Mouse (Mus musculus) ES-E14 (cell line): Measurements from ENCODE around the gene Cdhr2. TPM values are rescaled to one million over a fixed set of nuclear protein-coding genes. Genes with fewer than 3 reads are reported as not detected.

Experiments used
- DNase-seq: peaks from one replicate; pipeline ENCODE4 v3.0.0-alpha.2; 2013; ENCODE audit warnings: low read depth, low spot score
- H3K27ac ChIP-seq: 2 replicates; pipeline ENCODE4 v1.5.1; 2012; ENCODE audit warnings: low read depth, mild to moderate bottlenecking, low read length, moderate library complexity, mixed read lengths; ENCODE audit not compliant: poor library complexity, insufficient read depth, severe bottlenecking
- H3K36me3 ChIP-seq: 2 replicates; pipeline ENCODE4 v1.6.1; 2012; ENCODE audit warnings: mild to moderate bottlenecking, low read length, moderate library complexity, mixed read lengths; ENCODE audit not compliant: control insufficient read depth, poor library complexity, insufficient read depth, severe bottlenecking
- H3K4me1 ChIP-seq, 2 experiments: fragments of 150-350 bp in 1 of 2; sonication (generic) in 1 of 2; 2 replicates each; pipeline ENCODE4 v1.6.1; 2012; ENCODE audit warnings: low read length in 2 of 2, mild to moderate bottlenecking in 1 of 2, mixed read lengths in 1 of 2; ENCODE audit not compliant: control insufficient read depth in 2 of 2, insufficient read depth in 2 of 2, poor library complexity in 1 of 2
- H3K4me3 ChIP-seq, 2 experiments: fragments of 150-350 bp in 1 of 2; sonication (generic) in 1 of 2; 2 replicates each; pipeline ENCODE4 v1.5.1; 2012; ENCODE audit warnings: low read length in 2 of 2, low read depth in 1 of 2, mild to moderate bottlenecking in 1 of 2, mixed read lengths in 1 of 2; ENCODE audit not compliant: insufficient read depth in 1 of 2, poor library complexity in 1 of 2, severe bottlenecking in 1 of 2
- H3K9ac ChIP-seq: 2 replicates; pipeline ENCODE4 v1.6.1; 2012; ENCODE audit warnings: low read depth, mild to moderate bottlenecking, low read length, mixed read lengths; ENCODE audit not compliant: poor library complexity, insufficient read depth, severe bottlenecking
- H3K9me3 ChIP-seq: fragments of 150-350 bp; sonication (generic); 2 replicates; pipeline ENCODE4 v1.6.1; 2012; ENCODE audit warnings: low read depth, mild to moderate bottlenecking, low read length; ENCODE audit not compliant: control insufficient read depth, insufficient read depth
- CHD2 ChIP-seq: IDR thresholded peaks from 2 replicates; pipeline ENCODE4 v1.6.1; 2014; ENCODE audit warnings: mild to moderate bottlenecking, low read depth, low read length, inconsistent platforms
- HCFC1 ChIP-seq: IDR thresholded peaks from 2 replicates; pipeline ENCODE4 v1.6.1; 2012; ENCODE audit warnings: low read length, inconsistent platforms, borderline replicate concordance; ENCODE audit not compliant: insufficient read depth
- MAFK ChIP-seq: IDR thresholded peaks from 2 replicates; pipeline ENCODE4 v1.6.1; 2014; ENCODE audit warnings: mild to moderate bottlenecking, low read depth, low read length, inconsistent platforms; ENCODE audit not compliant: insufficient read depth
- ZC3H11A ChIP-seq: IDR thresholded peaks from 2 replicates; pipeline ENCODE4 v1.6.1; 2012; ENCODE audit warnings: low read depth, mild to moderate bottlenecking, inconsistent platforms, low read length, borderline replicate concordance
- ZNF384 ChIP-seq: IDR thresholded peaks from 2 replicates; pipeline ENCODE4 v1.6.1; 2012; ENCODE audit warnings: low read depth, low read length, inconsistent platforms
- in situ Hi-C, 2 experiments: fragments of 600-800 bp; cut with MboI; formaldehyde crosslinking; loops; one replicate each; pipeline ENCODE4 v1.15.1; 2025; ENCODE audit warnings: low sequenced_read_pairs in 2 of 2, inconsistent platforms in 1 of 2; ENCODE audit not compliant: unreplicated experiment in 2 of 2
- total RNA-seq: library from RNA; depleted of rRNA; stranded (reverse); fragments of 300-350 nt; gene quantifications from 2 replicates; pipeline ENCODE4 v1.2.3, GENCODE M21; 2012

Gene Cdhr2
- total RNA-seq, 1 experiment, result 0.31 TPM

GRCm38 (mm10) chr13:54723143-54723542 lies 21.9 kb downstream of the Cdhr2 start:
- Histone ChIP-seq H3K9me3 (no peaks in the 10 kb centered on the region), H3K36me3 (no peaks in the 10 kb centered on the region), H3K9ac (no peak overlapping the region), H3K4me3 (no peak overlapping the region), H3K4me1 (no peaks in the 10 kb centered on the region), H3K27ac (no peak overlapping the region)
- no peak for DNase-seq
- in situ Hi-C loops, result no loop called here
- TF ChIP-seq CHD2 (no peak), HCFC1 (no peak), MAFK (no peak), ZC3H11A (no peak), ZNF384 (no peak)

DNA sequence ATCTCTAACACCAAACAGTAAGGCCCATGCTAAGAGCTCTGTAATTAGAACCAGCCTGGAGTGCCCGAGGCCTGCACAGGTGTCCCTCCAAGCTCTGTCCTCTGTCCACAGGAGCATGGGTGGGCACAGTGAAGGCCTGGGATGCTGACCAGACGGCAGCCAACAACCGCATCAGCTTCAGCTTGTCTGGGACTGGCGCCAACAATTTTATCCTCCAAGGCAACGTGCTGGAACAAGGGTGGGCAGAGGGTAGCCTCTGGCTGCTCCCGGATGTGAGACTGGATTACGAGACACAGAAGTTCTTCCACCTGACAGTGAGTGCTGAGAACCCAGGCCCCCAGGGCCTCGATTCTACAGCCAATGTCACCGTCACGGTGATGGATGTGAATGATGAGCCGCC lies 24.9 kb downstream of the Cdhr2 start:
- in situ Hi-C loops, result no loop called here
- no peak for DNase-seq

DNA sequence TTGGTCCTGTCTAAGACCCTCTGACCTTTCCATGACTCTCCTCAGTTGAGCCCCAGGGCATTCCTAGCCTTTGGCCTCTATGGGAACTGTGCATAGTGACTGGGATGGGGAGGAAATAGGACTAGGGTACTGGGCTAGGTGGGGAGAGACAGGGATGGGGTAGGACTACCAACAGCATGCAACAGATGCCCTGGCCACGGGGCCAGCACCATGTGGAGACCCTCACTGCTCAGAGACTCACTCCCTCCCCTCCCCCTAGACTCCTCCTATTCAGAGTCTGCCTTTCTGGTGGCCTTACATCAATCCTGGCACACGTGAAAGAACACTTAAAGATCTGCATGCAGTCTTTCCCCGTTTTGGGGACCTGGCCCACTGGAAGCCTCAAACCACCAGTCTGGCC lies 35.7 kb downstream of the Cdhr2 start:
- in situ Hi-C loops, result no loop called here
- H3K4me1 ChIP-seq, result 0 out of 4 replicates have a peak, but pooled peaks cover 0 to 4% of the 10 kb centered on the region in 2 experiments
- H3K4me3 ChIP-seq, result peak overlapping the region in 1 of 2 experiments; percentile 74; a peak in 2 of 4 replicates
- no peak for DNase-seq
- H3K27ac ChIP-seq, result no peak overlapping the region
- no peaks in the 10 kb centered on the region for H3K36me3 ChIP-seq
- no peak for TF ChIP-seq HCFC1
- no peak for TF ChIP-seq MAFK
- no peak for TF ChIP-seq ZNF384
- no peak for TF ChIP-seq CHD2
- TF ChIP-seq ZC3H11A, result no peak
- H3K9me3 ChIP-seq, result no peaks in the 10 kb centered on the region
- no peak overlapping the region; the same call in 1 of the 2 replicates for H3K9ac ChIP-seq

More for the DNA sequence above, 24.9 kb downstream of the Cdhr2 start:
- H3K9me3 ChIP-seq, result no peaks in the 10 kb centered on the region
- H3K36me3 ChIP-seq, result no peaks in the 10 kb centered on the region
- H3K9ac ChIP-seq, result no peak overlapping the region
- no peak for TF ChIP-seq MAFK
- TF ChIP-seq CHD2, result no peak
- TF ChIP-seq HCFC1, result no peak
- no peak for TF ChIP-seq ZC3H11A
- no peak for TF ChIP-seq ZNF384
- H3K27ac ChIP-seq, result no peak overlapping the region
- no peak overlapping the region for H3K4me3 ChIP-seq
- no peaks in the 10 kb centered on the region for H3K4me1 ChIP-seq

DNA sequence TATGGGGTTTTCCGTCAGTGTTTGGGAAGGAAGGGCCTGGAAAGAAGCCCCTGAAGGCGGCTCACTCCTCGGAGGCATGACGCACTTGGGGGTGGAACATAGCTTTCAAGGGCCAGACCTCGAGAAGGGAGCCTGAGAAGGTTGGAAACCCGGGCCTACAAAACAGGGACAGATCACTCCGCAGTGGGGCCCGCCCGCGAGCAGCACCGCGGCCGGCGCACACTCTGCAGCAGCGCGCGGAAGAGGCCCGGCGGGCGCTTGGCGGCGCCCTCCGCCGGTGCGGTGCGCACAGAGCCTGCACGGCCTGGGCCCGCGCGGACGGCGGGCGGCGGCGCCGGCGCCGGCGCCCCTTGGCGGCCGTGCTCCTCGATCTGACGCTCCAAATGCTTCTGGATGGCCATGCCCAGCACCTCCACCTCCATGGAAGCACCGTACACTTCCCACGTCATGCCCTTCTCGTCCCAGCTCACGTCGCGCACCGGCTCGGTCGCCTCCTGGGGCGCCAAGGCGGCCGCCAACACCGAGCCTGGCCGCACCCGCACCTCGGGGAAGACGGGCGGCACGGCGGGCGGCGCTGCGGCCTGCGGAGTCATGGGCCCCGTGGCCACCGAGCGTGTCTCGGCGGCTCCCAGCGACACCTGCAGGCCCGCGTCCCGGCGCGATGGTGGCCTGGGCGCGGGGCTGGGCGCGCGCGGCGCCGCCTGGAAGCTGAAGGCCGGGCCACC lies 36.4 kb downstream of the Cdhr2 start:
- no peaks in the 10 kb centered on the region for H3K9me3 ChIP-seq
- H3K27ac ChIP-seq, result no peak overlapping the region
- in situ Hi-C loops, result no loop called here
- peak overlapping the region; percentile 77 for H3K9ac ChIP-seq
- H3K4me3 ChIP-seq, result peak overlapping the region; percentile 74 to 82
- 0 out of 4 replicates have a peak, but pooled peaks cover 0 to 4% of the 10 kb centered on the region in 2 experiments for H3K4me1 ChIP-seq
- no peak for TF ChIP-seq HCFC1
- TF ChIP-seq ZNF384, result no peak
- TF ChIP-seq MAFK, result no peak
- no peak for TF ChIP-seq ZC3H11A
- TF ChIP-seq CHD2, result no peak
- no peak for DNase-seq
- no peaks in the 10 kb centered on the region for H3K36me3 ChIP-seq
